Mouse (Mus musculus) myocyte (in vitro differentiated cells): ENCODE measurements around the gene Tmem108. TPM values are rescaled to one million over a fixed set of nuclear protein-coding genes. Genes with fewer than 3 reads are reported as not detected.

Experiments
- H3K27me3 ChIP-seq: one replicate; pipeline ENCODE4 v1.6.1; 2011; ENCODE audit not compliant: control insufficient read depth, insufficient read depth, insufficient read length
- H3K36me3 ChIP-seq: one replicate; pipeline ENCODE4 v1.6.1; 2011; ENCODE audit not compliant: control insufficient read depth, insufficient read depth
- H3K4me2 ChIP-seq: one replicate; pipeline ENCODE4 v1.6.1; 2011; ENCODE audit warnings: low read depth, control low read depth
- H3K4me3 ChIP-seq: one replicate; pipeline ENCODE4 v1.5.1; 2011; ENCODE audit warnings: mild to moderate bottlenecking, control low read depth, moderate library complexity
- H3K79me2 ChIP-seq: one replicate; pipeline ENCODE4 v1.6.1; 2011; ENCODE audit not compliant: control insufficient read depth, insufficient read depth
- H3ac ChIP-seq: one replicate; pipeline ENCODE4 v1.6.1; 2011; ENCODE audit not compliant: control insufficient read depth, insufficient read length
- CEBPB ChIP-seq: IDR thresholded peaks from 2 replicates; pipeline ENCODE4 v1.6.1; 2011; ENCODE audit warnings: mild to moderate bottlenecking, moderate library complexity; ENCODE audit not compliant: poor library complexity, insufficient read depth, severe bottlenecking
- E2F4 ChIP-seq: IDR thresholded peaks from one replicate; pipeline ENCODE4 v1.6.1; 2011; ENCODE audit warnings: mild to moderate bottlenecking, control low read depth, moderate library complexity; ENCODE audit not compliant: insufficient read depth
- MAX ChIP-seq: IDR thresholded peaks from one replicate; pipeline ENCODE4 v1.6.1; 2011; ENCODE audit warnings: low read depth, mild to moderate bottlenecking, control low read depth
- MYOD1 ChIP-seq, 3 experiments: IDR thresholded peaks; one replicate each; pipeline ENCODE4 v1.6.1; 2011; ENCODE audit warnings: control low read depth in 2 of 3, low read depth in 2 of 3, mild to moderate bottlenecking in 2 of 3, moderate library complexity in 1 of 3; ENCODE audit not compliant: insufficient read length in 2 of 3, control insufficient read depth in 1 of 3
- MYOG ChIP-seq, 3 experiments: IDR thresholded peaks; one replicate each; pipeline ENCODE4 v1.6.1; 2011; ENCODE audit warnings: control low read depth in 2 of 3, low read depth in 2 of 3, mild to moderate bottlenecking in 2 of 3; ENCODE audit not compliant: insufficient read length in 2 of 3, control insufficient read depth in 1 of 3, insufficient read depth in 1 of 3
- POLR2A ChIP-seq: IDR thresholded peaks from one replicate; pipeline ENCODE4 v1.6.1; 2011; ENCODE audit warnings: low read depth, mild to moderate bottlenecking, control low read depth, moderate library complexity; ENCODE audit not compliant: insufficient read length
- POLR2AphosphoS2 ChIP-seq: IDR thresholded peaks from one replicate; pipeline ENCODE4 v1.6.1; 2011; ENCODE audit warnings: low read depth, control low read depth; ENCODE audit not compliant: insufficient read length
- REST ChIP-seq: IDR thresholded peaks from one replicate; pipeline ENCODE4 v1.6.1; 2011; ENCODE audit warnings: mild to moderate bottlenecking, control low read depth, moderate library complexity; ENCODE audit not compliant: insufficient read depth, insufficient read length
- SRF ChIP-seq: IDR thresholded peaks from one replicate; pipeline ENCODE4 v1.6.1; 2011; ENCODE audit warnings: low read depth; ENCODE audit not compliant: control insufficient read depth, insufficient read length
- TCF12 ChIP-seq: IDR thresholded peaks from one replicate; pipeline ENCODE4 v1.6.1; 2011; ENCODE audit warnings: mild to moderate bottlenecking, control low read depth; ENCODE audit not compliant: poor library complexity, insufficient read depth, severe bottlenecking
- TCF3 ChIP-seq: IDR thresholded peaks from one replicate; pipeline ENCODE4 v1.6.1; 2011; ENCODE audit warnings: low read depth, control low read depth; ENCODE audit not compliant: insufficient read length
- USF1 ChIP-seq: IDR thresholded peaks from one replicate; pipeline ENCODE4 v1.6.1; 2011; ENCODE audit warnings: low read depth, mild to moderate bottlenecking, control low read depth, moderate library complexity
- polyA plus RNA-seq: library from polyadenylated mRNA; unstranded; fragments of >200 nt; fragmentation: generic; extraction: Trizol; gene quantifications from one replicate; pipeline ENCODE4 v1.2.1, GENCODE M21; 2012; ENCODE audit warnings: missing spikeins

The Tmem108 gene
- polyA plus RNA-seq, 1 experiment, result not detected

- Histone ChIP-seq H3K4me2 (no peak overlapping the region), H3K79me2 (no peaks in the 10 kb centered on the region), H3K36me3 (no peaks in the 10 kb centered on the region), H3K27me3 (peaks cover 29% of the 10 kb centered on the region), H3ac (no peak overlapping the region), H3K4me3 (no peak overlapping the region)
- TF ChIP-seq E2F4 (no peak), POLR2AphosphoS2 (no peak), CEBPB (no peak), REST (no peak), POLR2A (no peak), MYOD1 (IDR thresholded peaks at IDR 0.05; ENCODE audit: control insufficient read depth in 1 of 3, insufficient read length in 2 of 3, low read depth in 2 of 3) (no peak), TCF3 (no peak), USF1 (no peak)
Observed at GRCm38 (mm10) chr9:103759829-103760228, 1.8 kb downstream of the Tmem108 start.

DNA sequence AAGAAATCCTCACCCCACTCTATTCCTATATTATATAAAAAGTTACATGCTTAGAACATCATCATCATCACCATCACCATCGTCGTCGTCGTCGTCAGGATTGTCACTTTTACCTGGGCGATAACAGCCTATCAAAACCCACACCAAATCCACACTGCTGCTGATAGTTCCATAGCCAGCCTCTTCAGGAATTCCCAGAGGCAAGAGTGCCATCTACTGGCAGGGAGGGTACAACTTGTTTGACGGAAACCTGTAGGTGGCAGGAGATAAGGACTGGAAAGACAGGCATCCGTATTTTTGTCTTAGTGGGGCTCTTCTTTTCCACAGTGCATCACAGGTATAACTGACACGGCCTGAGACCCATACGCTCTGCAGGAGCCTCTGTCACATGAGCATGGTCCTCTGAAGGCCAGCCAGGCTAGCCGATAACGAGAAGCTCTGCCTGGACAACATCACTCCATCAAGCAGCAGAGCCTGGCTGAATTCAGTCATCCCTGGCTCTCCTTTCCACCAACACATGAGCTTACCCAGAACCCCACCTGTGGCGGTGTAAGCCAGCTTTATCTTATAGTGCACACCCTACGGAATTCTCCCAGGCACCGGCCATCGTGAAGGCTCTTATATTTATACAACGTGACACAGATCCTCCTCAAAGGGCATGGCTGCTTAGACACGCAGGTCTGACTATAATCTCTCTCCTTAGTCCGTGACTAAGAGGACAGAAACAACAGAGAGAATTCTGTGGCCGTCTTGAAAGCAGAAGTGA is 2.5 kb downstream of the Tmem108 start:
- Histone ChIP-seq H3K36me3 (no peaks in the 10 kb centered on the region), H3K27me3 (peaks cover 29% of the 10 kb centered on the region), H3K4me3 (no peak overlapping the region), H3ac (no peak overlapping the region), H3K4me2 (no peak overlapping the region), H3K79me2 (no peaks in the 10 kb centered on the region)
- TF ChIP-seq E2F4 (no peak), MAX (no peak), SRF (no peak), TCF3 (no peak), REST (no peak), POLR2A (no peak), TCF12 (no peak), MYOG (IDR thresholded peaks at IDR 0.05; ENCODE audit: control insufficient read depth in 1 of 3, insufficient read depth in 1 of 3, insufficient read length in 2 of 3, low read depth in 2 of 3) (no peak), MYOD1 (IDR thresholded peaks at IDR 0.05; ENCODE audit: control insufficient read depth in 1 of 3, insufficient read length in 2 of 3, low read depth in 2 of 3) (no peak), CEBPB (no peak), POLR2AphosphoS2 (no peak), USF1 (no peak)

GRCm38 (mm10) chr9:103758246-103758645 is 3.4 kb downstream of the Tmem108 start:
- Histone ChIP-seq H3K79me2 (no peaks in the 10 kb centered on the region), H3K4me2 (no peak overlapping the region), H3K36me3 (no peaks in the 10 kb centered on the region), H3K27me3 (peaks cover 32% of the 10 kb centered on the region), H3K4me3 (no peak overlapping the region), H3ac (no peak overlapping the region)
- TF ChIP-seq E2F4, result no peak
- no peak for TF ChIP-seq CEBPB
- no peak for TF ChIP-seq TCF3
- no peak for TF ChIP-seq MYOG (IDR thresholded peaks at IDR 0.05; ENCODE audit: control insufficient read depth in 1 of 3, insufficient read depth in 1 of 3, insufficient read length in 2 of 3, low read depth in 2 of 3)
- no peak for TF ChIP-seq MAX
- TF ChIP-seq TCF12, result no peak
- no peak for TF ChIP-seq POLR2AphosphoS2
- no peak for TF ChIP-seq POLR2A
- no peak for TF ChIP-seq MYOD1 (IDR thresholded peaks at IDR 0.05; ENCODE audit: control insufficient read depth in 1 of 3, insufficient read length in 2 of 3, low read depth in 2 of 3)
- TF ChIP-seq USF1, result no peak
- no peak for TF ChIP-seq REST
- no peak for TF ChIP-seq SRF

DNA sequence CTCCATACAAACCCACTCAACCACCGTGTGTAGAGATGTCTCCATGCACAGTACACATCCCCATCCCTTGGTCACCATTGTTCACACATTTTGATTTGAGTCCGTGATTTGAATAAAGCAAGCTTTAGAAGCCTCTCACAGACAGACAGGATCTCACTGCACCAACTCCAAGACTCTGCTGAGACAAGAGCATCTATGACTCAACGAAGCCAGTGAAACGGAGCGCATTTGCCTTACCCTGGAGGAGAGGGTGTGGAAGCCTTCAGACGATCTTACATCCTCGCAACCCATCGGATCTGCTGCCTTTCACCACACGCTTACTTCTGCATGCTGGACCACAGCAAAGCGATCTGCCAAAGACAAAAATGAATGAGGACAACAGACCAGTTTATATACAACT is 9.0 kb downstream of the Tmem108 start:
- Histone ChIP-seq H3K4me3 (no peak overlapping the region), H3K36me3 (no peaks in the 10 kb centered on the region), H3K4me2 (no peak overlapping the region), H3K27me3 (peaks cover 6% of the 10 kb centered on the region), H3ac (no peak overlapping the region), H3K79me2 (no peaks in the 10 kb centered on the region)
- TF ChIP-seq POLR2AphosphoS2 (no peak), MYOG (IDR thresholded peaks at IDR 0.05; ENCODE audit: control insufficient read depth in 1 of 3, insufficient read depth in 1 of 3, insufficient read length in 2 of 3, low read depth in 2 of 3) (no peak), REST (no peak), MAX (no peak), TCF12 (no peak), POLR2A (no peak), E2F4 (no peak), MYOD1 (IDR thresholded peaks at IDR 0.05; ENCODE audit: control insufficient read depth in 1 of 3, insufficient read length in 2 of 3, low read depth in 2 of 3) (no peak), SRF (no peak), TCF3 (no peak), CEBPB (no peak)
